Mouse (Mus musculus): ENCODE measurements around the gene Enox1. TPM values are rescaled to one million over a fixed set of nuclear protein-coding genes. Genes with fewer than 3 reads are reported as not detected.
A peak's percentile ranks its signal among the peaks of the same experiment; 100 is the strongest.

Gene Enox1
- total RNA-seq, 2 experiments from 2014 or later, result 52.0 to 52.2 TPM

DNA sequence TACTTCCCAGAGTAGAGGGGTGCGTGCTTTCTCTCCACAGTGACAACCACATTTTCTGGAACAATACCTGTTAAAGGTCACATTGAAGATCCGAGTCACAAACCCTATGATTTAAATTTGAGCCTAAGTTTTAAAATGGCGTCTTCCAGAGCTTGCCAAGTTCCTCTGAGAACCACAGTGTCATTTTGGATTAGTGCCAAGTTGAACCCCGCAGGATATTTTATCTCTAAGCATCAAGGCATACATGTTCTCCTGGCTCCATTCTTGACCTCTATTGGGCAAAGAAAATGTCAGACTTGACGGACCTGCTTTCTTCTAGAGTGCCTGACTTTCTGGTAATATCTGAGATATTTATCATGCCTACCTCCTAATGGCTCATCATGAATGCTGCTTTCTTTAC is 282.9 kb downstream of the Enox1 start:
- DNase-seq (ENCODE audit: extremely low spot score in 1 of 2, low spot score in 2 of 2), result no peak
- Histone ChIP-seq H3K4me3 (no peak overlapping the region), H3K27ac (no peak overlapping the region)
- no peak for TF ChIP-seq CTCF (IDR thresholded peaks at IDR 0.05)
- intact Hi-C loops (cut with DNase I), result no loop called here

GRCm38 (mm10) chr14:77440805-77441204 is 284.2 kb downstream of the Enox1 start:
- no peak for TF ChIP-seq CTCF (IDR thresholded peaks at IDR 0.05)
- DNase-seq (ENCODE audit: extremely low spot score in 1 of 2, low spot score in 2 of 2), result no peak
- intact Hi-C loops (cut with DNase I), result no loop called here
- Histone ChIP-seq H3K4me3 (no peak overlapping the region), H3K27ac (no peak overlapping the region; the same call in 1 of the 2 replicates)

DNA sequence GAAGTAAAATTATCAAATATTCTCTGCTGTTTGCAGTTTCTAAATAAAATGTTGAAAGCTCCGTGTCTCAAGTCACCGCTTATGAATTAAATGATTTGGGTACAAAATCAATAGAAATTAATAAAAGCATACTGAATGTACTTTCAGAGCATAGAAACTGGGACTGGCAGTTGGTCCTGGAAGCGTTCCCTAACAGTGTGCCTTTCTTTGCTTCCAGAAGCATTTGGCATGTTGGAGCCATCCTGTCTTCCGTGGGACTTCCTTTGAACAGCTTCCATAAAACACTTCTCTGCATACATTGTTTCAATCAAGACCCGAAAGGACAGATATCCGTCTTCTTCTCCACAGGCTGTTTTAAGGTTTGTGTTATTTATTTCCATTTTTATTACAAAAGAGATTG is 285.0 kb downstream of the Enox1 start:
- no peak for DNase-seq (ENCODE audit: extremely low spot score in 1 of 2, low spot score in 2 of 2)
- Histone ChIP-seq H3K4me3 (no peak overlapping the region), H3K27ac (peak overlapping the region; percentile 16; the same call in 1 of the 2 replicates)
- intact Hi-C loops (cut with DNase I), result no loop called here
- no peak for TF ChIP-seq CTCF (IDR thresholded peaks at IDR 0.05)

GRCm38 (mm10) chr14:77448001-77448400 is 291.4 kb downstream of the Enox1 start:
- intact Hi-C loops (cut with DNase I), result no loop called here
- Histone ChIP-seq H3K27ac (no peak overlapping the region), H3K4me3 (no peak overlapping the region)
- DNase-seq (ENCODE audit: extremely low spot score in 1 of 2, low spot score in 2 of 2), result no peak
- TF ChIP-seq CTCF (IDR thresholded peaks at IDR 0.05), result no peak

DNA sequence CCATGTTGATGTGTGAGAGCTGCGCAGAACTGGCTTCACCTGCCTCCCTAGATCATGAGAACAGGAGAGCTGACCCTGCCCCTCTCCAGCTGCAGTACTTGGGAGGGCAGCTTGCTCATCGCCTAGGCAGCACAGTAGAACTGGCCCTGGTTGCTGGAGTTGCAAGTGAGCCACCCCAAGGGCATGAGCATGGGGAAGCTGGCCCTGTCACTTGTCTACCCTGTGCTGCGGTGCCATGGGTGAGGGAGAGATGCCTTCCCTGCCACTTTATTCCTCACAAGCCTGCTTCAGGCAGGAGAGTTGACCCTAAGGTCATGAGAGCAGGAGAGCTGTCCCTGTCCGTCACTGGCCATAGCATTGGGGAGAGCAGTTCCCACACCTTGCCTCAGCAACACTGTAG is 295.4 kb downstream of the Enox1 start:
- H3K4me3 ChIP-seq, result no peak overlapping the region
- no peak overlapping the region for H3K27ac ChIP-seq
- no peak for DNase-seq (ENCODE audit: extremely low spot score in 1 of 2, low spot score in 2 of 2)
- TF ChIP-seq CTCF (IDR thresholded peaks at IDR 0.05), result no peak
- intact Hi-C loops (cut with DNase I), result no loop called here

- no peak for DNase-seq (ENCODE audit: extremely low spot score in 1 of 2, low spot score in 2 of 2)
- no peak overlapping the region for H3K27ac ChIP-seq
- intact Hi-C loops (cut with DNase I), result no loop called here
- no peak overlapping the region for H3K4me3 ChIP-seq
- TF ChIP-seq CTCF (IDR thresholded peaks at IDR 0.05), result no peak
Observed at GRCm38 (mm10) chr14:77456066-77456465, 299.5 kb downstream of the Enox1 start.

- no peak for DNase-seq (ENCODE audit: extremely low spot score in 1 of 2, low spot score in 2 of 2)
- Histone ChIP-seq H3K4me3 (no peak overlapping the region), H3K27ac (peak overlapping the region; percentile 40; the same call in 1 of the 2 replicates)
- intact Hi-C loops (cut with DNase I), result no loop called here
- no peak for TF ChIP-seq CTCF (IDR thresholded peaks at IDR 0.05)
Observed at GRCm38 (mm10) chr14:77456876-77457275, 300.3 kb downstream of the Enox1 start.

GRCm38 (mm10) chr14:77458217-77458616 is 301.7 kb downstream of the Enox1 start:
- intact Hi-C loops (cut with DNase I), result no loop called here
- no peak for DNase-seq (ENCODE audit: extremely low spot score in 1 of 2, low spot score in 2 of 2)
- H3K27ac ChIP-seq, result no peak overlapping the region
- H3K4me3 ChIP-seq, result no peak overlapping the region
- no peak for TF ChIP-seq CTCF (IDR thresholded peaks at IDR 0.05)

GRCm38 (mm10) chr14:77463919-77464318 is 307.4 kb downstream of the Enox1 start:
- H3K27ac ChIP-seq, result no peak overlapping the region
- no peak for TF ChIP-seq CTCF (IDR thresholded peaks at IDR 0.05)
- intact Hi-C loops (cut with DNase I), result no loop called here
- H3K4me3 ChIP-seq, result no peak overlapping the region
- no peak for DNase-seq (ENCODE audit: extremely low spot score in 1 of 2, low spot score in 2 of 2)

DNA sequence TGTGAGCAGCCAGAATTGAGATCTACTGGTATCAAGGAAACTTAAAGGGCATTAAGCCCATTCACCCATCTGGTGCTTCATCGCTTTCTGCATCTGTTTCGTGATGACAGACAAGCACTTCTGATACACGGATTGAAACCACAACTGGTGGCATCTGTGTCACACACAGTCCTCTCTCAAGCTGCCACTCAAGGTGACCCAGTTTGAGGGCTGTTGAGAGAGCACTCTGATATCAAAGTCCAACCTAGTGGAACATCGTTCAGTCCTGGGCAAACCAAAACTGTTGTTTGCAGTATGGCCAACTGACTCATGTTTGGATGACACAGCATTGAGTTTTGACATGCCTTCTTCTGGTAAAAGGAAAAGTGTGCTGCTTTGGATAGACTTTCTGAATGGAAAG is 308.2 kb downstream of the Enox1 start:
- no peak for DNase-seq (ENCODE audit: extremely low spot score in 1 of 2, low spot score in 2 of 2)
- H3K4me3 ChIP-seq, result no peak overlapping the region
- no peak overlapping the region for H3K27ac ChIP-seq
- TF ChIP-seq CTCF (IDR thresholded peaks at IDR 0.05), result no peak
- intact Hi-C loops (cut with DNase I), result no loop called here

- intact Hi-C loops (cut with DNase I), result no loop called here
- Histone ChIP-seq H3K27ac (no peak overlapping the region), H3K4me3 (no peak overlapping the region)
- no peak for DNase-seq (ENCODE audit: extremely low spot score in 1 of 2, low spot score in 2 of 2)
- TF ChIP-seq CTCF (IDR thresholded peaks at IDR 0.05), result no peak
Observed at GRCm38 (mm10) chr14:77470577-77470976, 314.0 kb downstream of the Enox1 start.

- Histone ChIP-seq H3K4me3 (no peak overlapping the region), H3K27ac (no peak overlapping the region)
- TF ChIP-seq CTCF (IDR thresholded peaks at IDR 0.05), result no peak
- no peak for DNase-seq (ENCODE audit: extremely low spot score in 1 of 2, low spot score in 2 of 2)
- intact Hi-C loops (cut with DNase I), result no loop called here
Observed at GRCm38 (mm10) chr14:77473501-77473900, 316.9 kb downstream of the Enox1 start.

GRCm38 (mm10) chr14:77474026-77474425 is 317.5 kb downstream of the Enox1 start:
- TF ChIP-seq CTCF (IDR thresholded peaks at IDR 0.05), result peak; percentile 5; the same call in 1 of the 2 replicates
- H3K27ac ChIP-seq, result no peak overlapping the region
- DNase-seq (ENCODE audit: extremely low spot score in 1 of 2, low spot score in 2 of 2), result no peak
- H3K4me3 ChIP-seq, result no peak overlapping the region
- intact Hi-C loops (cut with DNase I), result no loop called here

Data from left cerebral cortex, adult 2 months (tissue).